Mouse (Mus musculus): ENCODE results near the gene Zer1.

- TF ChIP-seq CTCF (IDR thresholded peaks at IDR 0.05; ENCODE audit: control insufficient read depth, insufficient read depth, insufficient read length): no peak
- no peak for TF ChIP-seq MYOD1 (IDR thresholded peaks at IDR 0.05; ENCODE audit: control insufficient read depth, insufficient read length, low read depth)
- no peak for TF ChIP-seq USF1 (IDR thresholded peaks at IDR 0.05; ENCODE audit: low read depth)
- no peak for TF ChIP-seq MYOG (IDR thresholded peaks at IDR 0.05; ENCODE audit: control insufficient read depth, extremely low read depth, insufficient read length)
- no peak for TF ChIP-seq FOSL1 (IDR thresholded peaks at IDR 0.05; ENCODE audit: insufficient read depth, low read length, poor library complexity, severe bottlenecking)
Observed at GRCm38 (mm10) chr2:30084113-30084512, 40.3 kb downstream of the Zer1 start.

Measured in C2C12 (cell line).